Mouse (Mus musculus): ENCODE data around the gene Ankrd33. TPM values are rescaled to one million over a fixed set of nuclear protein-coding genes. Genes with fewer than 3 reads are reported as not detected.

Ankrd33 gene
- total and polyA plus RNA-seq, 3 experiments: not detected

GRCm38 (mm10) chr15:101161534-101161933 lies 46.0 kb downstream of the Ankrd33 start:
- H3K27me3 ChIP-seq (ENCODE audit: insufficient read depth, low read length): 0 out of 2 replicates have a peak, but pooled peaks cover 2% of the 10 kb centered on the region
- no peaks in the 10 kb centered on the region for H3K4me1 ChIP-seq (ENCODE audit: insufficient read depth, low read depth, low read length)
- ATAC-seq (ENCODE audit: extremely low read depth, insufficient number of reproducible peaks, low FRiP score, poor library complexity, severe bottlenecking) (no peak), DNase-seq (ENCODE audit: low spot score) (no peak)
- H3K4me3 ChIP-seq (ENCODE audit: low read depth, low read length): no peak overlapping the region
- H3K9me3 ChIP-seq (replicated peaks): peaks cover 72% of the 10 kb centered on the region
- H3K36me3 ChIP-seq (replicated peaks): no peaks in the 10 kb centered on the region
- TF ChIP-seq TAL1 (conservative IDR thresholded peaks at IDR 0.05; ENCODE audit: low read depth, low read length): no peak
- no peak for TF ChIP-seq POLR2AphosphoS5 (IDR thresholded peaks at IDR 0.05; ENCODE audit: insufficient replicate concordance, low read depth, low read length)
- TF ChIP-seq GATA1 (IDR thresholded peaks at IDR 0.05; ENCODE audit: borderline replicate concordance, low read length): no peak
- no peak for TF ChIP-seq CTCF (IDR thresholded peaks at IDR 0.05; ENCODE audit: low read depth, low read length)
- no peak for TF ChIP-seq GATA2 (IDR thresholded peaks at IDR 0.05; ENCODE audit: borderline replicate concordance, low read depth, low read length)

DNA sequence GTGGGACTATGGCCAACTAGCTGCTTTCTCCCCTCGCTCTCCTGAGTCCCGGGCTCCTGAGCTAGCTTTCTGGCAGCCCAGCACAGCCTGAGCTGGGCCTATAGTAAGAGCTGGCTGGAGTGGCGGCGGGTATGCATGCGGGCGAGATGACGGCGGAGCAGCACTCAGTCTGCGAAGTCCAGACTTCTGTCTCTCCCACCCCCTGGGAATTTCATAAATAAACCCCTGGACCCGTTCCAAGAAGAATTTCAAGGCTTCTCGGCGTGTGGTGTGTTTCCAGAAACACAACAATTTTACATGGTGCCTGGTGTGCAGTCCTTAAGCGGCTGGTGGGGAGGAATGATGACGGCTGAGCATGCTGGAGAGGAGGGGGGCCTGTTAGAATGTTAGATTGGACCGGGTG lies 47.5 kb downstream of the Ankrd33 start:
- no peak for ATAC-seq (ENCODE audit: extremely low read depth, insufficient number of reproducible peaks, low FRiP score, poor library complexity, severe bottlenecking)

GRCm38 (mm10) chr15:101163854-101164253 lies 48.3 kb downstream of the Ankrd33 start:
- TF ChIP-seq CTCF (IDR thresholded peaks at IDR 0.05; ENCODE audit: low read depth, low read length): no peak
- no peak for TF ChIP-seq TAL1 (conservative IDR thresholded peaks at IDR 0.05; ENCODE audit: low read depth, low read length)
- no peak for TF ChIP-seq GATA2 (IDR thresholded peaks at IDR 0.05; ENCODE audit: borderline replicate concordance, low read depth, low read length)
- TF ChIP-seq GATA1 (IDR thresholded peaks at IDR 0.05; ENCODE audit: borderline replicate concordance, low read length): no peak
- no peak for TF ChIP-seq POLR2AphosphoS5 (IDR thresholded peaks at IDR 0.05; ENCODE audit: insufficient replicate concordance, low read depth, low read length)
- Histone ChIP-seq H3K9me3 (replicated peaks) (peaks cover 70% of the 10 kb centered on the region), H3K36me3 (replicated peaks) (no peaks in the 10 kb centered on the region), H3K27me3 (ENCODE audit: insufficient read depth, low read length) (0 out of 2 replicates have a peak, but pooled peaks cover 2% of the 10 kb centered on the region), H3K4me3 (ENCODE audit: low read depth, low read length) (no peak overlapping the region), H3K4me1 (ENCODE audit: insufficient read depth, low read depth, low read length) (no peaks in the 10 kb centered on the region)
- ATAC-seq (ENCODE audit: extremely low read depth, insufficient number of reproducible peaks, low FRiP score, poor library complexity, severe bottlenecking) (no peak), DNase-seq (ENCODE audit: low spot score) (no peak)

More for the DNA sequence above, 47.5 kb downstream of the Ankrd33 start:
- no peaks in the 10 kb centered on the region for H3K36me3 ChIP-seq (replicated peaks)
- no peak for DNase-seq (ENCODE audit: low spot score)
- peaks cover 71% of the 10 kb centered on the region for H3K9me3 ChIP-seq (replicated peaks)
- TF ChIP-seq TAL1 (conservative IDR thresholded peaks at IDR 0.05; ENCODE audit: low read depth, low read length): no peak
- TF ChIP-seq GATA2 (IDR thresholded peaks at IDR 0.05; ENCODE audit: borderline replicate concordance, low read depth, low read length): no peak
- no peak for TF ChIP-seq CTCF (IDR thresholded peaks at IDR 0.05; ENCODE audit: low read depth, low read length)
- no peak for TF ChIP-seq POLR2AphosphoS5 (IDR thresholded peaks at IDR 0.05; ENCODE audit: insufficient replicate concordance, low read depth, low read length)
- no peak for TF ChIP-seq GATA1 (IDR thresholded peaks at IDR 0.05; ENCODE audit: borderline replicate concordance, low read length)
- 0 out of 2 replicates have a peak, but pooled peaks cover 2% of the 10 kb centered on the region for H3K27me3 ChIP-seq (ENCODE audit: insufficient read depth, low read length)
- H3K4me3 ChIP-seq (ENCODE audit: low read depth, low read length): no peak overlapping the region
- H3K4me1 ChIP-seq (ENCODE audit: insufficient read depth, low read depth, low read length): no peaks in the 10 kb centered on the region

DNA sequence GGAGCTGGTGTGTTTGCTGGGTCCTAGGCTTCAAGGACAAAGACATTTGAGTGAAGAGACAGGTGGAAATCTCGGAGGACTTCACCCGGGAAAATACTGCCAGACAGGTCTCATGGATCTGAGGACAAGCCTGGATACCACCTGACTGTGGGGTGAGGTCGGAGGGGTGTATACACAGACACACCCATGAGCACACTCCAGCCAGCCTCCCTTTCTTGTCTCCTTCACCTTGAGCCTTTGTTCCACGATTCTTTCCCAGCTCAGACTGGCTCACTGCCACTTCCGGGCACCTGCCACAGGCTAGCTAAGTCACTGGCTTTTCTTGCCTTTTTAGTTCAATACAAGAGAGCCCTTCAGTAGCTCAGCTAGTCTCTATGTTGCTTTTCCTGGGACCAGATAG lies 48.7 kb downstream of the Ankrd33 start:
- H3K4me1 ChIP-seq (ENCODE audit: insufficient read depth, low read depth, low read length): no peaks in the 10 kb centered on the region
- H3K9me3 ChIP-seq (replicated peaks): peaks cover 75% of the 10 kb centered on the region
- ATAC-seq (ENCODE audit: extremely low read depth, insufficient number of reproducible peaks, low FRiP score, poor library complexity, severe bottlenecking) (no peak), DNase-seq (ENCODE audit: low spot score) (no peak)
- no peak overlapping the region for H3K4me3 ChIP-seq (ENCODE audit: low read depth, low read length)
- no peaks in the 10 kb centered on the region for H3K36me3 ChIP-seq (replicated peaks)
- 0 out of 2 replicates have a peak, but pooled peaks cover 2% of the 10 kb centered on the region for H3K27me3 ChIP-seq (ENCODE audit: insufficient read depth, low read length)
- TF ChIP-seq GATA1 (IDR thresholded peaks at IDR 0.05; ENCODE audit: borderline replicate concordance, low read length) (no peak), POLR2AphosphoS5 (IDR thresholded peaks at IDR 0.05; ENCODE audit: insufficient replicate concordance, low read depth, low read length) (no peak), CTCF (IDR thresholded peaks at IDR 0.05; ENCODE audit: low read depth, low read length) (no peak), TAL1 (conservative IDR thresholded peaks at IDR 0.05; ENCODE audit: low read depth, low read length) (no peak), GATA2 (IDR thresholded peaks at IDR 0.05; ENCODE audit: borderline replicate concordance, low read depth, low read length) (no peak)

GRCm38 (mm10) chr15:101165658-101166437 lies 50.3 kb downstream of the Ankrd33 start:
- no peak for ATAC-seq (ENCODE audit: extremely low read depth, insufficient number of reproducible peaks, low FRiP score, poor library complexity, severe bottlenecking)
- no peak for DNase-seq (ENCODE audit: low spot score)
- H3K4me1 ChIP-seq (ENCODE audit: insufficient read depth, low read depth, low read length): no peaks in the 10 kb centered on the region
- peaks cover 77% of the 10 kb centered on the region for H3K9me3 ChIP-seq (replicated peaks)
- H3K4me3 ChIP-seq (ENCODE audit: low read depth, low read length): no peak overlapping the region
- H3K27me3 ChIP-seq (ENCODE audit: insufficient read depth, low read length): 0 out of 2 replicates have a peak, but pooled peaks cover 2% of the 10 kb centered on the region
- TF ChIP-seq CTCF (IDR thresholded peaks at IDR 0.05; ENCODE audit: low read depth, low read length): no peak
- TF ChIP-seq GATA2 (IDR thresholded peaks at IDR 0.05; ENCODE audit: borderline replicate concordance, low read depth, low read length): no peak
- no peak for TF ChIP-seq POLR2AphosphoS5 (IDR thresholded peaks at IDR 0.05; ENCODE audit: insufficient replicate concordance, low read depth, low read length)
- H3K36me3 ChIP-seq (replicated peaks): no peaks in the 10 kb centered on the region

GRCm38 (mm10) chr15:101167553-101167952 lies 52.0 kb downstream of the Ankrd33 start:
- Histone ChIP-seq H3K4me1 (ENCODE audit: insufficient read depth, low read depth, low read length) (no peaks in the 10 kb centered on the region), H3K4me3 (ENCODE audit: low read depth, low read length) (no peak overlapping the region), H3K27me3 (ENCODE audit: insufficient read depth, low read length) (0 out of 2 replicates have a peak, but pooled peaks cover 2% of the 10 kb centered on the region), H3K9me3 (replicated peaks) (peaks cover 76% of the 10 kb centered on the region), H3K36me3 (replicated peaks) (no peaks in the 10 kb centered on the region)
- DNase-seq (ENCODE audit: low spot score) (no peak), ATAC-seq (ENCODE audit: extremely low read depth, insufficient number of reproducible peaks, low FRiP score, poor library complexity, severe bottlenecking) (no peak)
- TF ChIP-seq POLR2AphosphoS5 (IDR thresholded peaks at IDR 0.05; ENCODE audit: insufficient replicate concordance, low read depth, low read length) (no peak), GATA2 (IDR thresholded peaks at IDR 0.05; ENCODE audit: borderline replicate concordance, low read depth, low read length) (no peak), CTCF (IDR thresholded peaks at IDR 0.05; ENCODE audit: low read depth, low read length) (no peak), TAL1 (conservative IDR thresholded peaks at IDR 0.05; ENCODE audit: low read depth, low read length) (no peak), GATA1 (IDR thresholded peaks at IDR 0.05; ENCODE audit: borderline replicate concordance, low read length) (no peak)

Other genes starting within 250 kb of the Ankrd33 start
- not detected in 2 replicates for gene Scn8a, start 245.9 kb upstream of the Ankrd33 start, total RNA-seq (2014; fragmentation: Nextera tagmentation)
- under 0.01 and 0.27 TPM in 2 replicates for gene Scn8a, start 245.9 kb upstream of the Ankrd33 start, total RNA-seq (2017)
- not detected in 2 replicates for gene Scn8a, start 245.9 kb upstream of the Ankrd33 start, polyA plus RNA-seq (2012)
- gene Gm47841, start 68.4 kb upstream of the Ankrd33 start, total RNA-seq (2014; fragmentation: Nextera tagmentation): not detected in 2 replicates
- gene Gm47841, start 68.4 kb upstream of the Ankrd33 start, total RNA-seq (2017): not detected in 2 replicates
- not detected in 2 replicates for gene Gm47841, start 68.4 kb upstream of the Ankrd33 start, polyA plus RNA-seq (2012)
- gene Fignl2, start 37.2 kb upstream of the Ankrd33 start, total RNA-seq (2014; fragmentation: Nextera tagmentation): not detected in 2 replicates
- 0.05 and 0.06 TPM in 2 replicates for gene Fignl2, start 37.2 kb upstream of the Ankrd33 start, total RNA-seq (2017)
- gene Fignl2, start 37.2 kb upstream of the Ankrd33 start, polyA plus RNA-seq (2012): not detected in 2 replicates
- gene Acvrl1, start 12.8 kb downstream of the Ankrd33 start, total RNA-seq (2014; fragmentation: Nextera tagmentation): not detected in 2 replicates
- 0.60 TPM in 1 of 2 replicates, not detected in the other for gene Acvrl1, start 12.8 kb downstream of the Ankrd33 start, total RNA-seq (2017)
- 0.02 TPM in 1 of 2 replicates, not detected in the other for gene Acvrl1, start 12.8 kb downstream of the Ankrd33 start, polyA plus RNA-seq (2012)
- gene Acvr1b, start 58.3 kb downstream of the Ankrd33 start, total RNA-seq (2014; fragmentation: Nextera tagmentation): not detected in 2 replicates
- under 0.01 and 0.12 TPM in 2 replicates for gene Acvr1b, start 58.3 kb downstream of the Ankrd33 start, total RNA-seq (2017)
- not detected in 2 replicates for gene Acvr1b, start 58.3 kb downstream of the Ankrd33 start, polyA plus RNA-seq (2012)
- not detected in 2 replicates for gene Grasp, start 108.4 kb downstream of the Ankrd33 start, total RNA-seq (2014; fragmentation: Nextera tagmentation)
- 0.16 TPM in 1 of 2 replicates, not detected in the other for gene Grasp, start 108.4 kb downstream of the Ankrd33 start, total RNA-seq (2017)
- 0.04 and 0.09 TPM in 2 replicates for gene Grasp, start 108.4 kb downstream of the Ankrd33 start, polyA plus RNA-seq (2012)
- gene Nr4a1, start 138.5 kb downstream of the Ankrd33 start, total RNA-seq (2014; fragmentation: Nextera tagmentation): not detected in 2 replicates
- gene Nr4a1, start 138.5 kb downstream of the Ankrd33 start, total RNA-seq (2017): not detected in 2 replicates
- 0.04 TPM in 1 of 2 replicates, not detected in the other for gene Nr4a1, start 138.5 kb downstream of the Ankrd33 start, polyA plus RNA-seq (2012)
- gene Atg101, start 168.5 kb downstream of the Ankrd33 start, total RNA-seq (2014; fragmentation: Nextera tagmentation): 5.9 and 11.0 TPM in 2 replicates
- 34.6 and 35.3 TPM in 2 replicates for gene Atg101, start 168.5 kb downstream of the Ankrd33 start, total RNA-seq (2017)
- 42.5 and 55.1 TPM in 2 replicates for gene Atg101, start 168.5 kb downstream of the Ankrd33 start, polyA plus RNA-seq (2012)
- gene 6030408B16Rik, start 177.5 kb downstream of the Ankrd33 start, total RNA-seq (2014; fragmentation: Nextera tagmentation): not detected in 2 replicates
- 0.12 TPM in 1 of 2 replicates, not detected in the other for gene 6030408B16Rik, start 177.5 kb downstream of the Ankrd33 start, total RNA-seq (2017)
- 0.09 TPM in 1 of 2 replicates, not detected in the other for gene 6030408B16Rik, start 177.5 kb downstream of the Ankrd33 start, polyA plus RNA-seq (2012)

All from G1E (cell line).